Mouse (Mus musculus) left cerebral cortex, postnatal 4 days (tissue): ENCODE measurements at regions not wholly inside any gene's neighbourhood (a gene's known extent, or its start where the extent isn't known, plus 50 kb on each side); places are given as distances from the start of the nearest gene placed in this dataset.

ENCODE experiments used
- DNase-seq: peaks from one replicate; pipeline ENCODE4 v3.0.0-alpha.2; 2022
- intact Hi-C: fragments of 180-260 bp; cut with DNase I; formaldehyde crosslinking; loops from one replicate; pipeline ENCODE4 v1.15.1; 2025

GRCm38 (mm10) chr7:135878750-135879149 lies 162.6 kb upstream of the Mki67 start:
- DNase-seq, result peak; percentile 18
- intact Hi-C loops, result no loop called here

GRCm38 (mm10) chr7:135880446-135880845 lies 164.3 kb upstream of the Mki67 start:
- DNase-seq, result no peak
- intact Hi-C loops, result no loop called here

DNA sequence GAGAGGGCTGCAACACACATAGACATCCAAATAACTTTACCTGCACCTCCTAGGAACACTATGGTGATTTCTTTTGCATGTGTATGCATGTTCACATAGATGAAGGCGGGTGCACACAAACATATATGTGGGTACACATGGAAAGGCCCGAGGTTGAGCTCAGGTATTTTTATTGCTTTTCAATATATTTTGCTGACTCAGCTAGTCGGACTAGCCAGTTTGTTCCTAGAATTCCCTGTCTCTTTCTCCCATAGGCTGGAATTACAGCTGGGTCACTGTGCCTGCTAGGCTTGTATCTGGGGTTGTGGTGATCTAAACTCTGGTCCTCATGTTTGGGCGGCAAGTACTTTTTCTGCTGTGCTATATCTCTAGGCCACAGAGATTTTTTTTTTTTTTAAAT lies 166.1 kb upstream of the Mki67 start:
- no peak for DNase-seq
- intact Hi-C loops, result no loop called here

- no peak for DNase-seq
- intact Hi-C loops, result no loop called here
Measured at GRCm38 (mm10) chr7:135888598-135888997, 172.4 kb upstream of the Mki67 start.

GRCm38 (mm10) chr7:135889016-135889726 lies 173.0 kb upstream of the Mki67 start:
- peak; percentile 24 for DNase-seq
- intact Hi-C loops, result no loop called here

DNA sequence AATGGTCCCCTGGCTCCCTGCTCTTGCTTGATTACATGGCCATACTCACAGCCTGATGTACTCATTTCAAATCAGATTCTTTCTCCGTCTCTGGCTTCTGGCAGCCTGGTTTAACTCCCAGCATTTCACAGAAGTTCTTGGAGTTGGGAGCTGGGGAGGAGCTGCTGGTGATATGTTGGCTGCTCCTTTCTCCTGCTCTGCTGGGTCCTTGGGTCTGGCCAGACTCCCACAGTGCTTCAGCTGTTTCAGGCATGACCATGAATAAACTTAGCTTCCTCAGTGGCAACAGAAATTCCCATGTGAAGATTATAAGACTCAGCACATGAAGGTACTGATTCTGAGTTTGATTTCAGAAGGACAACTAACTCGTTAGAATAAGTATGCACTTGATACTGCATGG lies 182.7 kb upstream of the Mki67 start:
- intact Hi-C loops, result no loop called here
- peak; percentile 43 for DNase-seq

- intact Hi-C loops, result no loop called here
- DNase-seq, result no peak
Measured at GRCm38 (mm10) chr7:135899765-135900164, 183.6 kb upstream of the Mki67 start.

GRCm38 (mm10) chr7:135900861-135901321 lies 184.7 kb upstream of the Mki67 start:
- intact Hi-C loops, result no loop called here
- peak; percentile 59 for DNase-seq

GRCm38 (mm10) chr7:135902106-135903055 lies 186.2 kb upstream of the Mki67 start:
- intact Hi-C loops, result no loop called here
- no peak for DNase-seq

DNA sequence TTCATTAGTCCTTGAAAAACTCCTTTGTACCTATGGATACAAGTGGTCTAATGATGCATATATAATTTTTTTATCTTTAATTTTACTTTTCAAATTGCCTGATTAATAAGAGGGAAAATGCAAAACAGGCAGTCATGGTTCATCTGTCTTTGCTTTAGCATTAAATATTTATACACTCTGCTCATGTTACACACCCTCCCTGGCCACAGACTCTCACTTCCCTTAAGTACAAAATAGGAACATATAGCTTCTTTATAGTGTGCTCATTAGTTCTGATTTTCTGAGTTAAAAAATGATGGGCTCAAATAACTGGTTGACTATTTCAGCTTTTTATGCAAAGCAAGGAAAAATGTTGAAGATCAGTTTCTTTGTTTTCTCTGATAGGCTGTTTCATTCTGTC lies 195.2 kb upstream of the Mki67 start:
- no peak for DNase-seq
- intact Hi-C loops, result no loop called here

DNA sequence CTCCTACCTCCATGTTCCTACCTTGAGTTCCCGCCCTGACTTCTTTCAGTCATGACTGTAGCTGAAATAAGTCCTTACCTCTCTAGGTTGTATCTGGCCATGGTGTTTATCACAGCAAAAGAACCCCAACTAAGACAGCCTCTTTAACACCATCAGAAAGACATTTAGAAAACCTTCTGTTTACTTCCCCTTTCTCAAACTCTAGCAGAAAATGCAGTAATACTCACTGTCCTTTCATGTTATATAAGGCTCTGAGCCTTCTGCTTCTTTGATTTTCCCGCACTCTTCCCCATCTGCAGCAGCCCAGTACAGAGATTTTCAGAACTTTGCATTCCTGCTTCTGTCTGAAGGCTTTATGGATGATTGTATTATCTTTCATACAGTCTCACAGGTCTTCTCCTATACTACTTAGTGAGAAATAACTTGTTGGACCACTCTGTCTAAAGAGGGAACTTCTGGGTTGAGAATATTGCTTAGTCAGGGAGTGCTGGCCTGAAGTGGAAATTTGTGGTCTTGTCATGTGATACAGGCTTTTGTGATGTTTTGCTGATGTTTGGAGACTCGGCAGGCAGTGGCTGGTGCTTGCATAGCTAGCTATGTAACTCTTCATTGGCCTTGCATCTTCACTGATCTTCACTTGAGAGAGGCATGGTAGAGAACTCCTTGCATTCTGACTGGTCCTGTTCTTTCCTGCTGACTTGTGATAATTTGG lies 197.9 kb upstream of the Mki67 start:
- intact Hi-C loops, result no loop called here
- no peak for DNase-seq

DNA sequence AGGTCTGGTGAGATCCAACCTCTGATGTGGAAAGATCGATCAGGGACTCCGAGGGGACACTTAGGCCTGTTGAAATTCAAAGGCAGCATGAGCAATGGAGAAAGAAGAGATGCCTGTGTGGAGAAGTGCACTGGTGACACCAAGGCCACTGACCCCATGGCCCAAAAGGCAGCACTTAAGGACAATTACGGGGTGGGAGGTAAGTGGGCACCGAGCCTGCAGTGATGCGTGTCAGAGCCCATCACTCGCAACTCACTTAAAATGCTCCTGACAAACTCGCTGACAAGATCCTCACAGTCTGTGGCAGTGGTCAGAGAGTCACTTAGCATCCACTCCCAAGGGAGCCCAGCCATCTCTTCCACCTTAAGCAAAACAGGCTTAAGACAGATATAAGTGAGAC lies 207.7 kb upstream of the Mki67 start:
- DNase-seq, result no peak
- intact Hi-C loops, result no loop called here

DNA sequence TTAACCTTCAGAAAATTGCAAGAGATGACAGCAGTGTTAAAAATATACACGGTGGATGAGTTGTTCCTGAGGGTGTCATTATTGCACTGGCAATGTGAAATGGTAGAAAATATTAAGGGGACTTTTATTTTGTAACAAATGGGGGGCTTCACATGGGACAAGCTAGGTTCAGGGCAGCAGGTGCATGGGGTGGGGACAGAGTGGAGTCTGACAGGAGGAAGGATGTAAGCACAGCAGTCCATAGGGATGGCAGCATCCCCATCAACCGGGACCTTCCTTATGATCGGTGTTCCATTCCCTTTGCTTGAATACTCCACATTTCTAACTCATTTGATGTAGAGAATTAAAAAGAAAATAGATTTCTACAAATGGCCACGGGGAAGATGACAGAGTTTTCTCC lies 208.5 kb upstream of the Mki67 start:
- DNase-seq, result no peak
- intact Hi-C loops, result no loop called here

- peak; percentile 64 for DNase-seq
- intact Hi-C loops, result no loop called here
Measured at GRCm38 (mm10) chr7:135930091-135930490, 213.9 kb upstream of the Mki67 start.

DNA sequence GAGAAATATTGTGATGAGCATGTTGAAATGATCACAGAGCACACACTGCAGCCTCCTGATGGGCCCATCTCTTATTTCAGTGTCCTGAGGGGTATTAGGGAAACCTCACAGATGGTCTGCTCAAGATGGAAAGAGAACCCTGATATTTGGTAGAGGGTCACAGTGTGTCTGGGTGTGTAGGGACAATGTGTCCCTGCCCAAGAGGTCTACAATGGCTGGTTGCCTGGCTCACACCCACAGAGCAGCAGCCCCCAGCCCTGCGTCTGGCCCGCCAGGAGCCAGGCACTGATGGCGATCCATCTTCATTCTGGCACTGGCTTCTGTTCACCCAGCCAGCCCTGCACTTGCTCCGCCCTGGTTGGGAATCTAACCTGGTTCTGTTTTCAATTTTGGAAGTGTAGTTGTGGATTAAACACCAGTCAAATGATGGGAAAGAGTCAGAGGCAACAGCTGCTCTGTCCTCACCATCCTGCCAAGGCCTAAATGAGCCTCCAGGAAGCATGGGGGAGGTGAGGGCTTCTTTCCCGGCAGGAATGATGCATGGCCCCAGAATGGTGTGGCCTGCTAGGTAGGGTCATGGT lies 216.5 kb upstream of the Mki67 start:
- intact Hi-C loops, result no loop called here
- DNase-seq, result peak; percentile 77

GRCm38 (mm10) chr7:135935180-135935579 lies 219.0 kb upstream of the Mki67 start:
- no peak for DNase-seq
- intact Hi-C loops, result no loop called here

DNA sequence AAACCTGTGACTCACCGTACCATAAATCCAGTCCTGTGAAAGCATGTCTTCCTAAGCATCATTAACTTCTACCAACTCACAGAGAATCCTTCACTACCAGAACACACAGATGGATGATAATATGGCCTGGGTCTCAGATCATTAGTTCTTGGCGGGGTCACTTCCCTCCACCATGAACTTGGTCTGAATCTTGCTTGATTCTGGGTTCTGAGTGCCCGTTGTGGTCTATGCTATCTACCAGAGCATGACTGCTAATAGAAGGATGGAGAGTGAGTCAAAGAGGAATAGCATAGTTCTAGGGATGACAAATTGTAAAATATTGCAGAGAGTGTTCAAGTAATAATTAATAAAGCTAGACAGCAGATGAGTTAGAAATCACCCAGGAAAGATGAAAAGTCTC lies 221.3 kb upstream of the Mki67 start:
- intact Hi-C loops, result no loop called here
- DNase-seq, result no peak

GRCm38 (mm10) chr7:135939341-135939740 lies 223.2 kb upstream of the Mki67 start:
- intact Hi-C loops, result no loop called here
- no peak for DNase-seq

DNA sequence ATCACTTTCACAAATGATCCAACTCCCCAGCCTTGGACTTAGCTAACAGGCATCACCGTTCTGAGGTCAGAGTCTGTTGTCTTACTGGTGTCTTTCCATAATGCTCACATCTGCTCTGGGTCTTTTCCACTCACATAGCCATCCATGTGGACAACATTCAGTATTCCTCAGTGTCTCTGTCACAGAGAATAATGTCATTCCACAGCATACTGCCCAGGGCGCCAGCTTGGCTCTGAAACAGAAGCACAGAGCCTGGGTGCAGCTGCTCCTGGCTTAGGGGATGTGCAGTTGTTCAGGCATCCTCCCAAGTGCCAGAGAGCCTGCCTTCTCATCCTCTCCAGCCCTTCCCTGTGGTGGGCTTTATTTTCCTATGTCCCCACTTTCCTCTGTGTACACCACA lies 226.7 kb upstream of the Mki67 start:
- intact Hi-C loops, result no loop called here
- DNase-seq, result peak; percentile 36

DNA sequence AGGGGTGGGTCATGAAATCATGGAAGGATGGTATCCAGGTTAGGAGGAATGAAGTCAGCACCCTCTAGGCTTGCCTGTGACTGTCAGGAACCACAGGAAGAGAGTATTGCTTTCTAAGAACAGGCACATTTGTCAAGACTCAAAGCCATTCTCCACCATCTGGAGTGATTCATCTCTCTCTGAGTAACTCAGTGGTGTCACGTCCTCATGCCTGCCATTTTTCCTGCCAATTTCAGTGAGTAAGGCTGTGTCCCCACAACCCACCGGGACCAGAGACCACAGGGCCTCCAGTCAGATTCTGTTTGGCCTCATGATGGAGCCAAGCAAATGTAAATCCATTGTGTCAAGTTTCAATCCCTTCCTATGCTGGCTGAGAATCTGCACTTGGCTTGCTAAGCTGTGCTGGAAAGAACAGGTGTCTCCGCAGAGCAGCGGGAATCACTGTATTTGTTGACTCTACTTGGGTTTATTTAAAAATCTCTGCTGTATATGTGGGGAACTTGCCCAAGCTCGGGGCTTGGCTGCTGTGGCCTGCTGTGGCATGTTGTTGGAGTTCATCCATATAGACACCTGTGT lies 230.0 kb upstream of the Mki67 start:
- intact Hi-C loops, result no loop called here

DNA sequence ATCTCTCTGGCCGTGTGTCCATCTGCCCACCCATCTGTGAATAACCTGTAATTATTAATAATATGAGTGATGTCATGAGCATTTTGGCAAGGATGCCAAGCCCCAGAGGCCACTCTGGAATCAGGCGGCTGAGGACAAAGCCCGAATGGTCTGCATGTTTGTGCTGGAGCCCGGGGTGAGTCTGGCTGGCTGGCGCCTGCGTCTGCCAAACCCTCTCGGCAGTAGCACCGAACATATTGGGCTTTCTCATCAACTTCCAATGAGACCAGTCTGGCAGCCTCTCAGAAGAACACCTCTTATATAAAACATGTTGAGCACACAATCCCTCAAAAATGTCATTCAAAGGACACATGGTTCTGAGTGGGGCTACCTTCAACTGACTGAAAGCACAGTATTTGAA lies 244.9 kb upstream of the Mki67 start:
- DNase-seq, result peak; percentile 85

More for the DNA sequence above, 230.0 kb upstream of the Mki67 start:
- DNase-seq, result no peak

More for the DNA sequence above, 244.9 kb upstream of the Mki67 start:
- intact Hi-C loops, result no loop called here
